Mouse (Mus musculus) central nervous system, embryonic 11.5 days (tissue): ENCODE results near the gene Fshb. TPM values are rescaled to one million over a fixed set of nuclear protein-coding genes. Genes with fewer than 3 reads are reported as not detected.

ENCODE experiments used
- polyA plus RNA-seq: library from polyadenylated mRNA; depleted of rRNA; stranded (reverse); fragments of >200 nt; gene quantifications from 2 replicates; pipeline ENCODE4 v1.2.3, GENCODE M21; 2012; rRNA removed

Fshb gene
- polyA plus RNA-seq, result not detected in 2 replicates

GRCm38 (mm10) chr2:107059556-107059955 lies at the start of gene Fshb:
Fshb (minus strand) TSS chr2:107059656.

Other genes with a start within 250 kb of the Fshb start
- gene Arl14ep, start 85.2 kb downstream of the Fshb start, polyA plus RNA-seq, result 35.6 and 43.9 TPM in 2 replicates
- gene Kcna4, start 231.0 kb upstream of the Fshb start, polyA plus RNA-seq, result 0.74 and 1.2 TPM in 2 replicates